Mouse (Mus musculus): ENCODE measurements at regions not wholly inside any gene's neighbourhood (a gene's known extent, or its start where the extent isn't known, plus 50 kb on each side); places are given as distances from the start of the nearest gene placed in this dataset.

DNA sequence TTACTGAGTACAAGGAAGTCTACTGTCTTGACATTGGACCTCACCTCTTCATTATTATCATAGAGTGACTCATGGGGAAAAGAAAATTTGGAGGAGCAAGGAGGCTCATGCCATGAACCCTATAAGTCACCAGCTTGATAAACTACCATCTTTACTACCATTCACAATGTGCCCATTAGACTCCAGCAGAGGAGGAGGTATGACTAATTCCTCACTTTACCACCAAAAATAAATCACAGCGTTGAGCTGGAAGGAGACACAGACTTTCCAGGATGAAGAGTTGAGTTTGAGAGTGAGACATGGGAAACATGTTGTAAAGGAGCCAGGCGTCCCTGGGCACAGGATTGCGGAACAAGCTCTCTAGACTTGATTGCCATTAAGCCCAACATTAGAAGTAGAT lies 195.0 kb upstream of the Mctp2 start:
- DNase-seq (ENCODE audit: low read depth, low spot score) = no peak

DNA sequence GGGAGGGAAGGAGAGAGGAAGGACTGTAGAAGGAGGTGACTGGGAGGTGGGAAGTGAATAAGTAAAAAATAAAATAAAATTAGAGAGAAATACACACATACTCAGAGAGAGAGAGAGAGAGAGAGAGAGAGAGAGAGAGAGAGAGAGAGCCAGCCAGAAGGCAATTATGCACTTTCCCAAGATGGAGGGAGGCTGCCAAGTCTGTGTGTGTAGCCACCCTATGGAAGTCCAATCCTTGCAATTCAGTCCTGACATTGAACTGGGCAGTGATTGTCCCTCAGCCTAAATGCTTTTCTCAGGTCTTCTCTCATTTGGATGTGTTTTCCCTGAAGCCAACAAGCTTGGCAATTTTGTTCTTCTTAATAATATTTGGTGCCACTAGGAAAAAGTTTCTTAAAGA lies 197.3 kb upstream of the Mctp2 start:
- DNase-seq (ENCODE audit: low read depth, low spot score) = no peak

DNA sequence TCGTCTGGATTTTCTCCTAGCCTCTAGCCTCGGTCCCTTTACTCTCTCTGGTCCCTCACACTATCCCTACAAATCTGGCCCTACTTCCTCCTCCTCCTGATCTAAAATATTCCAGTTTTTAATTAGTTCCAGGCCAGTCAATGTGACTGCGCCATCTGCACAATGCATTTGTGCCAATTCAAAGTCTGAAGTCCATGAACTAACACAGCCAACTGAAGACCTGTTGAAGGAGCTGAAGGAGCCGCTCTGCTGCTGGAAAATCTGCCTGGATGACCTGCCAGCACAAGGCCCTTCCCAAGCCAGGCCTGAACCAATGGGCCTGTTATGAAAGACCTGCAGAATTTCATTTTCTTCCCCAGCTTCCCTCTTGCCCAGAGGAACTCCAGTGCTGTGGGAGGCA lies 197.9 kb upstream of the Mctp2 start:
- DNase-seq (ENCODE audit: low read depth, low spot score) = no peak

DNA sequence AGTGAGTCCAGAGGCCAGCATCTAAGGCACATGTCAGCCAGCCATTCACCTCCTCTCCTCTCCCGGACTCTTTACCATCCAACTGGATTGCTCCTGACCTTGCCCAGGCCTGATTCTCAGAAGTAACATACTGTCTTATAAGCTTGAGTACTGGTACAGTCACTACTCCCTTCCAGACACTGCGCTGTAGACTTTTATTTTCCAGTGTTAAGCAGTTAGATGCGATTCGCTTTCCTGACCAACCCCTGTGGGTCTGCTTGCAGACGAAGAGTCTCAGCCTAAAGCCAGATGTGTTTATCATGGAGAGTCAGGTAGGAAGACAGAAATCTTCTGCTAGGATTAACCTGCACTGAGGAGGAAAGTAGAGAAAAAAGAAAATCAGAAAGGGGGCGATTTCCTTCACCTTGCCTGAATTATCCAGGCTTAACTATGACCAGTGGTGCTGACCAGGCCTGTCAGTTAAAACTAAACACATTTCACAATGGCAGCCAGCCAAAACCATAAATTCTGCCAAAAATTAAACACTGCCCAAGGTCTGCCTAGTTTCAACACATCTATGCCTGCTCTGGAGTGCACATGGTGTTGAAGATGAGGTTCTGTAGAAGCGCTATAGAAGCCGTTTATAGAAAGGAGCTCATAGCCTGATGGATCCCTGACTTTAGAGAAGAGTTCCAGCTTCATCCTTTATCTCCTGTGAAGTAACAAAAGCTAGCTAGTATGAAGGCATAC lies 199.5 kb upstream of the Mctp2 start:
- DNase-seq (ENCODE audit: low read depth, low spot score) = no peak

DNA sequence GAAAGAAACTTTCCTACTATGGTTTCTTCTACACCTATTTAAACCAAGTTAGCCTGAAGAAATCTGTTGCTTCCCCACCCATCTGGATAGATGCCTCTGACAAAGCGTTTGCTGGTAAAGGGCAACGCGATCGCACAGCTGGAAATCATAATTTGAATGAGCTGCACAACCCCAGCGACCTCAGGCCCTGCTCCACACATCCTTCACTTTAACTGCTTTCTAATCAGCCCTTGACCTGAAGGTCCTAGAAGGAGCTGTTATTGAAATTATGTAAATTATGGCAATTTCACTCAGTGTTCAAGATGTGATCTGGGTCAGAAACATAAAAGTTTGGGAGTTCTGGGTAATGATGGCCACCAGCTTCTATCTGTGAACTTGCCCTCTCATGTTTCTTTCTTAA lies 201.5 kb upstream of the Mctp2 start:
- no peak for DNase-seq (ENCODE audit: low read depth, low spot score)

DNA sequence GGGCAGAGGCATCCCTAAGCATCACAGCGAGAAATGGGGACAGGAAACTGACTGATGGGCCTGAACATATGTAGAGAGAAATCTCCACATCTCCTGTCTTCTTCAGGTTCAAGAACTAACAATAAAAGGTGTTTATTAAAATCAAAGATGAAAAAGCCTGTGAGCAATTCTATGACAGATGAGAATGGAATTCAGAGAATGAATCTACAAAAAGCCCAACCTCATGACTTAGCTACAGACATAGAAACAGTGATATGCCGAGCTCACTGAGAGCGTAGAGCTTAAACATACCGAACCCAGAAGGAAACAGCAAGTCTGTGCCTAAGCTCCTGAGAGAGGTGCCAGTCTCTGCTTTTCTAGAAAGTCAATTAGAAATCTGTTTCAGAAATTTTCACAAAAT lies 203.7 kb upstream of the Mctp2 start:
- DNase-seq (ENCODE audit: low read depth, low spot score) = no peak

DNA sequence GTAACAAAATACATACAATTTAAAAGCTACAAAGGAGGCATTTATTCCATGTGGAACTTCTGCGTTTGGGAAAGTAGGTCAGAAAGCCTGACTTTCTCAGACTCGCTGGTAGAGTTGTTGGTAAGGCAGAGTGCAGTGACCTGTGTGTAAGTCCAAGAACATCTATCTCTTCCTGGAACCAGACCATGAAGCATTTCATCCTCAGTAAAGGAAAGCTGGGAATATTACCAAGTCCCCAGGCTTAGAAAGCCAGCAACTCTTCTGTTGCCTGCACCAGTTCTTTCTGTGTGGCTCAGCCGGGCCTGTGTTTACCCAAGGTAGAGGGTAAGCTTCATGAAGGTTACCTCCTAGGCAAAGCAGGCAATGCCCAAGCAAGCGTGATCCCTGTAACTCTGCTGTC lies 207.0 kb upstream of the Mctp2 start:
- no peak for DNase-seq (ENCODE audit: low read depth, low spot score)

DNA sequence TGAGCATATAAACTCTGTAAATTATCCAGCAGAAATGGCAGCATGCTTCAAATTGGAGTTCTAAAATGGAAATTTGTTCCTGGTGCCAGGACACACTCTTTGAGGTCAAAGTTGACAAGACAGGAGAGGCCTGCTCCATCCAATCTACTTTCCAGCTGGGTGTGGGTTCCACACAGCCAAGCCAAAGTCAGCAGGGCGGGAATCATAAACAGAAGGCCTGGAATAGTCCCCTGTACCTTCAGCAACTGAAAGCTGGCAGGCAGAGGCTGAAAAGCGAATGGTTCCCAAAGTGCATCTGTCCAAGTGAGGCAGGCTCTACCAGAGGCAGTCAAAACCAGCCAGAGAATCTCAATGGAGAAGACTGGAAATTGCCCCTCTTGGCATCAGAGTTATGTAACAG lies 208.4 kb upstream of the Mctp2 start:
- no peak for DNase-seq (ENCODE audit: low read depth, low spot score)

DNA sequence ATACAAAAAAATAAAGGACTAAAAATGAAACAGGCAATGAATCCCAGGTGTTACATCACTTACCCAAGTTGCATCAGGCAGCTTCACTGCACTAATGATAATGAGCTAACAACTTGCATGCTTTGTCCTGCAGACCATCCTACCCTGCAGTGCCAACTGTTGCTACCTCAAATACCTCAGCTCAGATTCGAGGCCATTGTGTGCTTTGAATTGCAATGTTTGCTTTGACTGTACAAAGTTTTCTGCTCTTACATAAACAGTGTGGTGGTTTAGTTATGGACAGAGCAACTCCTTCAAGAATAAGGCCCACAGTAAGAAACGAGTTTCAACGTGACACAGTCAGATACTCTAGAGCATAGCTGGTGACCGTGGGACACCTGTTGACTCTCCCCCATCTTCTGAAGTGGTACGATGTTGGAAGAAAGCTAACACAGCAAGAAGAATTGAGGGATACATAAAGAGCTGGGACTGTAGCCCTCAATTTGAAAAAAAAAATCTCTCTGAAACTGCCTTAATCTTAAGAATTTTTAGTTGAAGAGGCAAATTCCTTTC lies 212.1 kb upstream of the Mctp2 start:
- DNase-seq (ENCODE audit: low read depth, low spot score) = no peak

DNA sequence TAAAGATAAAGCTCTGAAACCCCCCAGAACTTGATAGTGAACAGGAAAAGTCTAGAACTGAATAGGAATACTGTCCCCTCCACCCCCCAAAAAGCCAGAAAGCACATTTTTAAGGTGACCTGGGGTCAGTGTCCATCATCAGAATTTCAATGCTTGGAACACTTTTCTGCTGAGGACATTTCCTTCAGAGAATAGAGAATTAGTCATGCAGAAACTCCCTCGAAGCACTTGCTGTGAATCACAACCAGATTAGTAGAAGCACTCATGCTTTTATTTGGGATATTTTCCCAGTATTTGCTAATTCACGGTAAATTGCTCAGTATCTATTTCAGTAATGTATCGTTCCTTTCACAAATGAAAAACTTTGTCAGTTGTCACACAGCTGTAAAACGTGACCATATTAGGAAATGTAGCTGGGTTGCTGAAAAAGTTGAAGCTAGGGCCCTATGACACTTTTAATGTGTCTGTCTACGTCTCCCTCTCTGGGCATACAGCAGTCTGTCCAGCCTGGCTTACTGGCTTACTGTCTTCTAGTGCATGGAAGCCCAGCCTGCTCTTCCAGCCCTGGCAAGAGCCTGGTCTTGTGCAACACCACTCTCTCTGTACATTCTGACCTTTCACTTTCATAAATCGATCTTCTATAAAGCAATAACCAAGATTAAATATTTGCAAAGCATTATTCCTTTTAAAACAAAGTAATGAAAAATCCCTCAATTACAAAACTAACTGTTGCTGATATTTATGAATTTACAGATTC lies 213.1 kb upstream of the Mctp2 start:
- DNase-seq (ENCODE audit: low read depth, low spot score) = no peak

DNA sequence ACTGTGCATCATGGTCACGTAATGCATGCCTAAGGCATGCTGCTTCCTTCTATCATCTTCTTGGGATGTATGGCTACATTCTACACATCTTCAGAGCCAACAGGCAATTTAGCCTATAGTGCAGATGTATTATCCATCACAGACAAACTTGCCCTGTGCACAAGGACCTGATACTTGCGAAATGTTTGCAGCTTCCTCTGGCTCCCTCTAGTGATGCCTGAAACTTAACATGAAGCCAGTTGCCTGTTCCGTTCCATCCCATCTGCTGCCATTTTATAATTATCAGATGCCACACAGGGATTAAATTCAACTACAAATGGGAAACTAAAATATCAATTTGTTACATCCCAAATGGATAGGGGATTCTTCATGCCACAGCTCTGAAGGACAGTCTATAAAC lies 222.5 kb upstream of the Mctp2 start:
- DNase-seq (ENCODE audit: low read depth, low spot score) = no peak

DNA sequence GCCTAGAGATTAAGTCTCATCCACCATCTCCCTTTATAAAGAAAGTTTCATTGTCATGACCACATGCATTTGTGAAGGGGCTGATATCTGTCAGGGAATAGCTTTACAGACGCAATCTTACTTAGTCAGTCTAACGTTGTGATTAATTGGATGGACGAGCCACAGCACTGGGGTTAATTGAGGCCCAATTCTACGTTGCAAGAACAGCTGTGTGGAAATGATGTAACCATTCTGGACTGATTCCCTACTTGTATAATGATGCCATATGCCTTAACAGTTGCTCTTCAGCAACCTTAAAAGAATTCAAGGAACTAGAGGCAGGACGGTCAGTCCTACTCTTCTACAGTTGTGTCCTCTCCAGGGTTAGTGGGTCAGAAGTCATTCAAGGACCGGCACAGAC lies 231.9 kb upstream of the Mctp2 start:
- DNase-seq (ENCODE audit: low read depth, low spot score) = no peak

DNA sequence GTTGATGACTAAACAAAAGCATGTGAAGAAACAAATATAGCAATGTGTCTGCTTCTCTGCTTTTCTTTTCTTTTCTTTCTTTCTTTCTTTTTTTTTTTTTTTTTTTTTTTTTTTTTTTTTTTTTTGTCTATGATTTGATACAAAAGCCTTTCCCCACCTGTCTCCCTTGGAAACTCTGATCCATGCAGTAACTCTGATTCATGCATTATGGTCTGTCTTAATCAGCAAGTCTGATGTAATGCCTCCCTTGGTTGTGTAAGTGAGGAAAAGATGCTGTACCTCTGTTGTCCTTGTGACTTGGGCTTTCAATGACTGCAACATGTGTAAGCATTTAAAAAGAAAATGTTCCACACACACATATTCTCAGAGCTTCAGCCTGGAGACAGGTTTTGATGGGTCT lies 233.5 kb upstream of the Mctp2 start:
- no peak for DNase-seq (ENCODE audit: low read depth, low spot score)

DNA sequence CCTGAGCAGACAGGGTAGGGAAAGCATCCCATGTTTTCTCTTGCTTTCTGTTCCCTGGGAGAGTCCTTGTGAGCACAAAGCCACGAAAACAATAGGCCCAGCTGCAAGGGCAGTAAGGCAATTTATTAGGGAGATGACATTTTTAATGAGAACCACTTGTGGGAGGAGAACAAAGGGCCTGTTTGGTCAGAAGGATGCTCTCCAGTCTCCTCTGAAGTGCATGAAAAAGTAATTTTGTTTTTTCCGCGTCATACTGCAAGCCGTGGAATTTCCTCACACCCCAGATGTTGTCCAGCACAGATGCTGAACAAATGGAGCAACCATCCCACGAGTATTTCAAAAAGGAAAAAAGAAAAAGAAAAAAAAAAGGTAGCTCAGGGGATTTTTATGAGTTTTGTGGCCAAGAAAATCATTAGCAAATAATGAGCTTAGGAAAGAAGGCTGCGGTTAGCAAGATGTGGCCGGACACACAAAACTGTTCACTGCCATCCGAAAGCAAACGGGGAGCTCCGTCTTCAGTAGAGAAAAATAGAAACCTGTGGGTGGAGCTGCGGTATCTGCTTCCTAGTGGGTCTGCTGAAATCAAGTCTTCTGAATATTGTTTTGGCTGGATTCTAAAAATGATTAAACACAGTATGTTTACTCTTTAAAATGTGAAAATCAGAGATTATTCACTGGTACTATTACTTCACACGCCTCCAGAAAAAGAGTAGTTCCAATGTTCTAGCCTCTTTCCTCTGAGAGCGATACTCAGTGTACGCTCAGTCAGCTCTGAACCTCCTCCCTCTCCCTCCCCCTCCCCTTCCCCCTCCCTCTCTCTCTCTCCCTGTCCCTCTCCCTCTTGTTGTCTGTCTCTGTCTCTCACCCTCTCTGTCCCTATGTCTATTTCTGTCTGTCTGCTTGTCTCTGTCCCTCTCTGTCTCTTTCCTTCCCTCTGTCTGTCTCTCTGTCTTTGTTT lies 235.4 kb upstream of the Mctp2 start:
- DNase-seq (ENCODE audit: low read depth, low spot score) = no peak

DNA sequence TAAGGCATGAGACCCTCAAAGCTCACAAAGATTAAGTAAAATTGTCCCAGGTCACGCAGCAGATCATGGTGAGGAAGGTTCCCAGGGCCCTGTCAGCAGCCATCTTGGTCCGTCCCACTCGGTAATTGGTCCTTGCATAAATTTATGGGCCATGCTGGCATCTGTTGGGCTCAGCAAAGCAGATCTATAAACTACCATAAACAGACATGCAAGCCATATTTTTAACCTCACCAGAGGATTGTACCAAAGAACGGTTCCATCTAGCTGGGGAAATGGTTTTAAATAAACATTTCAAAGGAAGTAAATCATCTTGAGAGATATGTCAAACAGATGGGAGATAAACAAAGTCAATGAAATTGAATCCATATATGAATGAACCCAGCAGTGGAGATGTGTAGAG lies 237.1 kb upstream of the Mctp2 start:
- no peak for DNase-seq (ENCODE audit: low read depth, low spot score)

DNA sequence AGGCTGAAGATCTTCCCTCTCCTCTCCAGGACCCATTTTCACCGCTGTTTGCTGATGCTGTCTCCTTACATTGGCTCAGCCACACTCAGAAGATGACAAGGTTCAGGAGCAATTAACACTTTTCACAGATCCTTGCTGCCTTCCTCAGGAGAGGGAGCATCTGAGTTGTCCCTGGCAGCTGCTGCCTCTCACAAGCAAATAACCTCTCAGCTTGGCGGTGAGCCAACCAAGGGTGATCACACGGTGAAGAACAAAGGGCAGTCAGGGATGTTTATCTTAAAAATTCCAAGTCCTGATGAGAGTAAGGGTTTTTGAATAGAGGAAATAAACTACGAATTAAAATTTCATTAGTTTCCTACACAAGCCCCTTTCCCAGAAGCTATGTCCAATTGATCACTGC lies 237.5 kb upstream of the Mctp2 start:
- no peak for DNase-seq (ENCODE audit: low read depth, low spot score)

DNA sequence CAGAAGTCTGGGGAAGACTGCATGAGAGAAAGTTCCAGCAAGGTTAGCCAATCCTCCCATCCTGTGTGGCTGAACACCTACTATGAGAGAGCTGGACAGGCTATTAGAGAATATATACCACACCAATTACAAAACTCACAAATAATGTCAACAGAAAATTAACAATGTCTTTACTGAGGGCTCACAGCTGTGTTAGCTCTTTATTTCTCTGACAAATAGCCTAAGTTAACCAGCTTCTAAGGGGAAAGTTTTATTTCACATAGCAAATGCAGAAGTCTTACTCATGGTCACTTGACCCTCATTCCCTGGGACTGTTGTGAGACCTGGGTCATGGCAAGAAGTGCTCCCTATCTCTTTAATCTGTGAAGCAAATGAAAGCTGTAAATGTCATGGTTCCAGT lies 261.0 kb upstream of the Mctp2 start:
- DNase-seq (ENCODE audit: low read depth, low spot score) = no peak

DNA sequence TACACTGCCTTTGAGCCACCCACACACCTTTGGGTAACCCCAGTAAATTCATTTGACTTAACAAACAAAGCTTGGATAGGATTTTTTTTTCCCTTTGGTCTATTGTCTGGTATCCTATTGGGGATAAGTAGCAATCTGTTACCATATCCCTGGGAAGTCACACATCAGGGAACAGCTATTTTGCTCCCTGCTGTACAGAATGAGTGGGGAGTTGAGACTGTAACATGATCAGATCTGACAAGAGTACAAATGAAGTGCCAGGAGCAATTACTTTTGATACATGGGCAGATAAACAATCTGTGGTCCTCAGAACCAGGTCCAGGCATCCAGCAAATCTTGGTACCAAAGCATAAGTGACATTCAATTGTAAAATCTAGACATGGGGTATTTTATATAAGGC lies 262.8 kb upstream of the Mctp2 start:
- no peak for DNase-seq (ENCODE audit: low read depth, low spot score)

DNA sequence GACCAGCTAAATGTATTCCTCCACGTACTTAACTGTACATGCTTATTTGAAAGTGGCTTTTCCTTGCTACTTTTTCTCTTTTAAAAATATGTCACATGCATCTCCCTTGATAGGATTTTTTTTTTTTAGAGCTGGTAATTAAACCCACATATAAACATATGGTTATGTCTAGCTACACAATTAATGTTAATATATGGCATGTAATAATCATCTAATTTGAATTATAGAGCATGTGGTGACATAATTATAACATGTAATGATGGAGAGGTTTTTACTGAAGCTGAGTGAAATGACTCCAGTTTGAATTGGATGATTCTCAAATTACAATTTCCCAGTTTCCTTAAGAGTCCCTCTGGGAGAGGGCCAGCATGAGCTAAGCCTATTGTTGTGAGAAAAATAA lies 267.9 kb upstream of the Mctp2 start:
- no peak for DNase-seq (ENCODE audit: low read depth, low spot score)

DNA sequence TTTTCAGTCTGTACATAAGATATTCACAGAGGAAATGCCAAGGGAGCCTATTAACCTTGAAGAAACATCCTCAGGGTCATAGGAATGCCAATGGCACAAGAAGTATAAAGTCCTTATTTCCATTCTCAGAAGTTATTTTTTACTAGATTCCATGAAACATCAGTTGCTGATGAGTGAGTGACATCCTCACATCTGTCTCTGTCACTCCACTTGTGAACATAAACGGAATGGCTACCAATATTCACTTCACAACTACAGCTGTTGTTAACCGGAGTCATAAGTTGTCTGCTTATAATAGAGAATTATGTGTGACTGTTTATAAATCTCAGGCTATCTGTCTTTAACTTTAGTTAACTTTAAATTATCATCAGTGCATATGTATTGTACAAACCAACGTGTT lies 278.0 kb upstream of the Mctp2 start:
- DNase-seq (ENCODE audit: low read depth, low spot score) = no peak

DNA sequence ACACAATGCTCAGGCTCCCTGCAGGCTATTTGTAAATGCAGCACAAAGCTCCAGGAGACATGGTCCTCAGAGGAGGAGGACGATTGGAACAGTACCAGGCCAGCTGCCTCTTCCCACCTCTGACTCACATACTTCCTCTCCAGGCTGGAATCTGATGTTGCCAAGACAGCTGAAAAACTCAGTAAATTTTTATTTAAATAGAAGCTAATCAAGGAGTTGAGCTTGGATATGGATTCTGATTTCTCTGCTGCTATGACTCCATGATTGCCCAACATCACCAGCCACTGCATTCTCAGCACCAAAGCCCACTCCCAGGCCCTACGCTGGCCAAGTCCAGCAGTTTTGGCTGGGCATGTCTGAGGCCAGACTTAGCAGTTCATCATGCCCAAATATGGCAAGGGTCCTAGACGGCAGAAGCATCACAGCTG lies 282.8 kb upstream of the Mctp2 start:
- DNase-seq (ENCODE audit: low read depth, low spot score) = no peak

Measured in A20 (cell line).